Mouse (Mus musculus) left cerebral cortex, postnatal 4 days (tissue): ENCODE data around the gene Sf3a2. TPM values are rescaled to one million over a fixed set of nuclear protein-coding genes. Genes with fewer than 3 reads are reported as not detected.

Experiments
- DNase-seq: peaks from one replicate; pipeline ENCODE4 v3.0.0-alpha.2; 2022
- intact Hi-C: fragments of 180-260 bp; cut with DNase I; formaldehyde crosslinking; loops from one replicate; pipeline ENCODE4 v1.15.1; 2025
- total RNA-seq, 2 experiments: library from RNA; stranded (reverse); gene quantifications; 2 replicates each; pipeline ENCODE4 v1.2.3; 2021

Sf3a2 gene
- total RNA-seq = 10 to 100 TPM; 58.0 to 58.2 TPM

GRCm38 (mm10) chr10:80798150-80799006, at the start of gene Sf3a2, which contains the start of gene Plekhj1:
Gene Sf3a2, plus strand, starts transcription at chr10:80798198.
Gene Plekhj1, minus strand, starts transcription at chr10:80798626.
- DNase-seq = peak; percentile 96
- intact Hi-C loops = no loop called here

DNA sequence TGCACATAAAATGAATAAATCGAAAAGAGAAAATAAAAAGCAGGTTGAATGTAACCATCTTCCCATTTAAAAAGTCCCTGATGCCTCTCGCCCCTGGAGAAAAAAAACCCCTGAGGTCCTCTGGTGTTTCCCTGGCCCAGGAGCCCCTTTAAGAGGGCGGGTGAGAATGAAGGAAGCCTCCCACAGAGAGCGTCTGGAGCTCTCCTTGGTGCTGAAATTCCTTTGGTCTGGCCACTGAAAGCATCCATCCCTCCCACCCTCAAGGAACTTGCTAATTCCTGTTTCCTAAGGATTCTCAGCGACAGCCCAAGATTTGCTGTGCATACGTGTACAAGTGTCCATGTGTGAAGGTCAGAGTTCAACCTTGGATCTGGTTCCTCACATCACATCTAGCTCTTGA, 49.4 kb upstream of the Sf3a2 start:
- no peak for DNase-seq
- intact Hi-C loops = no loop called here

GRCm38 (mm10) chr10:80751188-80751832, 46.7 kb upstream of the Sf3a2 start:
- intact Hi-C loops = no loop called here
- no peak for DNase-seq

- DNase-seq = peak; percentile 78
- intact Hi-C loops = no loop called here
Measured at GRCm38 (mm10) chr10:80752079-80752625, 45.8 kb upstream of the Sf3a2 start.

GRCm38 (mm10) chr10:80754594-80755290, 43.3 kb upstream of the Sf3a2 start, which contains the start of gene Dot1l:
Gene Dot1l, plus strand, starts transcription at chr10:80755206.
- intact Hi-C loops = no loop called here
- DNase-seq = peak; percentile 99

GRCm38 (mm10) chr10:80755291-80756015, 42.5 kb upstream of the Sf3a2 start:
- no peak for DNase-seq
- intact Hi-C loops = no loop called here

DNA sequence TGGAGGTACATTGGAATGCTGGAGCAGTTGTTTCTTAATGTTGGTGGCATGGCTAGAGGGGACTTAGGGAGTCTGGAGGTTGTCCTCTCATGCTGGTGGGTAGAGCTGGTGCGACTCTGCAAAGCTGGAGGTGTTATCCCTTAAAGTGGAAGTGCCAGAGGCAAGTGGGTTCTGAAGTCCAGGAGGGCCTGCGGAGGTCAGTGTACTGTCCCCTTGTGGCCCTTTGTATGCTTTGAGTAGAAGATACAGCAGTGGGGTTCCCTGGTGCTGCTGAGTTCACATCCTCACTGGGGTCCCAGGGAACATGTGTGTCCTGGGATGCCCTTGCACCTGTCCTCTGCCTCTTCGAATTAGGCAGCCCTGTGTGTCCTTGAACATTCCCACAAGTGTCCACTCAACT, 41.9 kb upstream of the Sf3a2 start:
- intact Hi-C loops = no loop called here
- DNase-seq = no peak

DNA sequence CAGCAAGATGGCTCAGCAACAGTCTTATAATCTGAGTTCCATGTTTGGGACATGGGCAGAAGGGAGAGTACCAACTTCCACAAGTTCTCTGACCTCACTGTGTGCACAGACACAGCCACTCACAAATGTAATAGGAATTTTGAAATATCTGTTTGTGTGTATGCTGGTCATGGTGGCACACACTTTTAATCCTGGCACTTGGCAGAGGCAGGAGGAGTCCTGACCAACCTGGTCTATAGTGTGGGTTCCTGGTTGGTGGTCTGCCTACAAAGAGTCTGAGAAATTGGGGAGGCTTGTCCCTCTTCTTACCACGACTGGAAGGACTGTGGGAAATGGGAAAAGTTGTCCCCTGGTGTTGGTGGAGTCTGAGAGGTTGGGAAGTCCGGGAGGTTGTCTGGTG, 41.5 kb upstream of the Sf3a2 start:
- DNase-seq = no peak
- intact Hi-C loops = no loop called here

- intact Hi-C loops = no loop called here
- DNase-seq = no peak
Measured at GRCm38 (mm10) chr10:80756967-80757366, 41.0 kb upstream of the Sf3a2 start.

DNA sequence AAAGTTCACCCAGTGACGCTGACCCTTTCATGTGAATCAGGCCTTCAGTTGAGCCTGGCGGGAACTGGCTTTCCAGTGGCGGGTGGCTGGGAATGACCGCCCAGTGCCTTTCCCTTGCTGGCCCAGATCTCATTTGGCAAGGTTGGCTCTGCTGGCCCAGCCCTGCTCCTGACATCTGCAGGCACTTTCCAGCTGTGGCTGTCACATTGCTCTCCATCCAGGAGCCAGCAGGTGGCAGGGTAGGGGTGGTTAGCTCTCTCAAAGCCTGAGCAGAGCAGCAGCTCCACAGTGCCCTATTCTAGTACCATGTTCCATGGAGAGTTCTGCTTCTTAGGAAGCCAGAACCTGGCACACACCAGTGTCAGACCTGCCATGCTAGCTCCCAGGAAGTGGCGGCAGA, 40.3 kb upstream of the Sf3a2 start:
- DNase-seq = peak; percentile 63
- intact Hi-C loops = no loop called here

DNA sequence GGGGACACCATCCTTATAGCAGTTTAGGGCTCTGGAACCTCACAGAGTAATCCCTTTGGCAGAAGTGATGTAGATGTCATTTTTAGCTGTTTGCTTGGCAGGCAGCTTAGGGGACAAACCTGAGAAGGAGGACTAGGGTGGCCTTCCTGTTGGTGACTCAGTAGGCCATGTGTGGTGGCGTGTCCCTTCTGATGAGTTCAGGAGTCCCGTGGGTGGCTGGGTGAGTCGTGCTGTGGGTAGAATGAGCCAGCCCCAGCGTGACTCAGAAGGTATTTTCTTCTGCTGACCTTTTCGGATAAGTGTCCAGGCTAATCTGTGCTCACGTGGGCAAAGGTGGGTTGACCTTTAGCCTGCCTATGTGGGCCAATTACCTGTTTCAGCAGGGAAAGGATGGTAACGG, 39.3 kb upstream of the Sf3a2 start:
- intact Hi-C loops = no loop called here

DNA sequence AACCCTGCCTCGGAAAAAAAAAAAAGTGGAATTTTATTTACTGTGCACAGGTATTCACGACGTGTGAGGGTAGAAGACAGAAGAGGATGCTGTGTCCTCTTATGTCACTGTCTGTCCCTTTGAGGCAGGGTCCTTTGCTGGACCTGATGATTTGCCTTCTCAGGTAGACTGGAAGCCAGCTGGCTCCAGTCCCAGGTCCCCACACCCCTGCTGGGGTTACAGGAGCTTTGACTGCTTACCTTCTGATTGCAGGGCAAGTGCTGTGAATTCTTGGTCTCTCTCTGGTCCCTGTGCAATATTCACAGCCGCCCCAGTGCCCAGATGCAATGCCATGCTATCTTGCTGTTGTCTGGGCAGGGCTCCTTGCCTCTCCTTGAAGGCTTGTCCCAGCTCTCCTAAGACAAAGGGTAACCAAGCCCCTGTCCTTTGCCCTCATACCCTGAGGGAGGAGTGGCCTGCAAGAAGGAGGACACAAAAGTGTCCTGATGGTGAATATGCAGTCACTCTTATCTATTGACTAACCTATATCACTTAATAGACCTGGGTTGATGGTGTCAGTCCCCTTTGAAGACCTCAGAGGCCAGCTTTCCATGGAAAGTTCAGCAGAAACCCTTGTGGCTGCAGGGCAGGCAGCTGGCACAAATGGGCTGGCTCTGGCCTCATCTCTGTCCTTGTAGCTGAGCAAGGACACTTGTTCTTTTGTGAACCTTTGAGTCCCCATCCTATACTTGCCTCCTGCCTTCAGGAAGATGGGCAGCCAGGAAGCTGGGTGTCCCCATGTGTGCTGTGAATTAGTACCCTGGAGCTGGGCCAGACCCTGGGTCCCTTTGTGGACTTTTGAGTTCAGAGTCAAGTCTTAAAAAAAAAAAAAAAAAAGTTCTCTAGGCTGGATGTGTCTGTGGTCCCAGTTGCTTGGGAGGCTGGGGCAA, 37.1 kb upstream of the Sf3a2 start:
- intact Hi-C loops = no loop called here
- DNase-seq = no peak

More for the DNA sequence above, 39.3 kb upstream of the Sf3a2 start:
- no peak for DNase-seq

GRCm38 (mm10) chr10:80761821-80762220, 36.2 kb upstream of the Sf3a2 start:
- DNase-seq = no peak
- intact Hi-C loops = no loop called here

- intact Hi-C loops = no loop called here
- no peak for DNase-seq
Measured at GRCm38 (mm10) chr10:80763502-80763901, 34.5 kb upstream of the Sf3a2 start.

GRCm38 (mm10) chr10:80765746-80766145, 32.3 kb upstream of the Sf3a2 start:
- no peak for DNase-seq
- intact Hi-C loops = no loop called here

DNA sequence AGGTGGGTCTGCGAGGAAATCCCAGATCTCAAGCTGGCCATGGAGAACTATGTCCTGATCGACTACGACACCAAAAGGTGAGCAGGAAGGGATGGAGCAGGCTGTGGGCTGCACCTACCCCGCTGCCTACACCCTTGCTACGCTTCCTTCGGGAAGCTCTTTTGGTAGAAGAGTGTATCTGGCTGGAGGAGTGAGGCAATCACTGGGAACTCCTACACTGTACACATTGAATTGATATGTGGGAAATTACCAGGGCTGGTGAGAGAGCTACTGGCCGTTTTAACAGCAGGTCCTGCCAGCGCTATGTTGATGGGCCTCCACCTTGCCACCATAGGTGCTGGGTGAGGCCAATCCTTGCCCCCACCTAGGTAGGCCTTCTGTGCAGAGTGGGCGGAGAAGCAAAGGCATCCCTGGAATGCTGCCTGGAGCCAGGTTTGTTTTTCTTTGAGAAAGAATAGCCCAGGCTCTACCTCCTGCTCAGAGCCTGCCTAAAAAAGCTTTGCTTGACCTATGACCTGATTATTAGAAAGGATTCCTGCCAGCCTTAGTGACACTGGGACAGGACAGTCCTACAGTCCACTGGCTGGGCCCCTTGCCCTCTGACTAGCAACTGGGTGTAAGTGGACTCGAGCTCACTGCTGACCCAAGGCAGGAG, 31.7 kb upstream of the Sf3a2 start:
- no peak for DNase-seq
- intact Hi-C loops = no loop called here

DNA sequence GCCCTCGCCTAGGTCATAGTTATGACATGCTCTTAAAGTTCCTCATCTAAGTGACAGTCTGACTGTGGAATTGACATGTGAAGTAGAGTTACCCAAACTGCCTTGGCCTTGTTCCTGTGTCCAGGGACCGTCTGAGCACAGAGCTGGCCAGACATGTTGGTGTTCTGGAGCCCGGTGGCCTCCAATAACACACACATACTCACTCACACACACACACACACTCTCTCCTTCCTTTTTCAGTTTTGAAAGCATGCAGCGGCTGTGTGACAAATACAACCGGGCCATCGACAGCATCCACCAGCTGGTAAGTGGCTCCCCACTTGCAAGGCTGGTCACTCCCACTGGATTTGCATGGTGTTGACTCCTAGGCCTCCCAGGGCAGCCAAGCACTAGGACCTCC, 29.6 kb upstream of the Sf3a2 start:
- intact Hi-C loops = no loop called here
- DNase-seq = no peak

- intact Hi-C loops = no loop called here
- DNase-seq = no peak
Measured at GRCm38 (mm10) chr10:80773816-80774215, 24.2 kb upstream of the Sf3a2 start.

- peak; percentile 83 for DNase-seq
- intact Hi-C loops = no loop called here
Measured at GRCm38 (mm10) chr10:80774549-80774948, 23.4 kb upstream of the Sf3a2 start.
